Mouse (Mus musculus) adrenal gland, adult 18-20 months (tissue): ENCODE results near the gene Vill. TPM values are rescaled to one million over a fixed set of nuclear protein-coding genes. Genes with fewer than 3 reads are reported as not detected.

Source experiments
- DNase-seq, 2 experiments: peaks; one replicate each; pipeline ENCODE4 v3.0.0; 2021 to 2022; ENCODE audit warnings: low spot score in 2 of 2
- total RNA-seq, 2 experiments: library from RNA; stranded (reverse); gene quantifications; 1 replicate in 1 of 2; 2 replicates in 1 of 2; pipeline ENCODE4 v1.2.3; 2021

Gene Vill
- total RNA-seq, 2 experiments from 2014 or later, result 1.6 to 1.7 TPM

DNA sequence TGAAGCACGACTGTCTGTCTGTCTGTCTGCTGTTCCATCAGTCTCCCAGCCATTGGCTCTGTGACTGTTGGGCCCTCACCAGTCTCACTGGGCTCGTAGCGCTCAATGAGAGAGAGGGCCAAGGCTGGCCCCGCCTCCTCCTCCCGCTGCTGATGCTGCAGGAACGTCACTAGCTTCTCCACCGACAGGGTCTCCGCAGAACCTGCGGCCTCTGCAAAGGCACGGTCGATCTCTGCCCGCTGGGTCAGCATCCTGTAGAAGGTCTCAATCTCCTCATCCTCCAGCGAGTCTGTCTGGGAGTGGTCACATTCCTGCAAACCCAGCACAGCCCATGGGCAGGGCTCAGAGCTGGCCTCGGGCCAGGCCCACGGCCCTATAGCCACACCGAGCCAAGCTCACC lies 23.1 kb downstream of the Vill start:
- no peak for DNase-seq

DNA sequence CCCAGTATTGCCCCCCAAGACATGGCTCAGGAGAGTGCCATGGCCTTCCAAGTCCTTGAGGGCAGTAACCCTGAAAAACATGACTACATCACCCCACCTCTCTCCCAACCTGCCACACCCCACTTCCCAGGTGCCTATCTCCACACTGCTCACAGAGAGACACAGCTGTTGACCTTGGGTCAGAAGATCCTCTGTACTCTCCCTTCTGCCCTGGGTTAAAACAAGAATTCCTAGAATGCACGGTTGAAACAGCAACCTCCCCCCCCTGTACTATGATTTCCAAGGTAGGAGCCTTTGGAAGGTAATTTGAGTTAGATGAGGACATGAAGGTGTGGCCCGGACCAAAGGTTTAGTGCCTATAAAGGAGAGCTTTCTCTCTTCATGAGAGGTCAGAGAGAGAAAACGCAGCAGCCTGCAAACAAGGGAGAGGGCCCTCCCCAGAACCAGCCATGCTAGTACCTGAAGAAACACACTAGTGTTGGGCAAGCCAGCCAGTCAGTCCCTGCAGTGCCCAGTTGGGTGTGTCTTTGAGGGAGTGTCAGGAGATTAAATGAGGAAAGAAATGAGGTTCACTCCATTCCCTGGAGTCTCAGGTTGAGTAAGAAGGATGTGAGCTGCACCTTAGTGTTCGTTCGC lies 27.6 kb downstream of the Vill start:
- DNase-seq, result no peak

DNA sequence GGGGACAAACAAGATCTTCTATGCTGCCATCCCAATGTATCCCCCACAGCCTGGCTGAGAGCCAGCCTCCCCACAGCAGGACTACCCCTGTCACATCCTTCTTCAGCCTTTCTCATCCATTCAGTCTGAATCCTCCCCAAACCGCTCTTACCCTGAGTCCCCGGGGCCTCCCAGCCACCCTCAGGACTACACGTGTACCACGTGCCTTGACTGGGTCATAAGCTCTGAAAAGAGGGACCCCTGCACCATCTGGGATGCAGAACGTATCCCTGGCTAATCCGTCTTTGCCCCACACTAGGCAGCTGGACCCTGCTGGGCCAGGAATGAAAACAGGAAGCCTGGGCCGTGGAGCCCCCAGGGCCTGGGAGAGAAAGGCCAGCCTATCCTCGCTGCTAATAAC lies 29.5 kb downstream of the Vill start:
- no peak for DNase-seq

DNA sequence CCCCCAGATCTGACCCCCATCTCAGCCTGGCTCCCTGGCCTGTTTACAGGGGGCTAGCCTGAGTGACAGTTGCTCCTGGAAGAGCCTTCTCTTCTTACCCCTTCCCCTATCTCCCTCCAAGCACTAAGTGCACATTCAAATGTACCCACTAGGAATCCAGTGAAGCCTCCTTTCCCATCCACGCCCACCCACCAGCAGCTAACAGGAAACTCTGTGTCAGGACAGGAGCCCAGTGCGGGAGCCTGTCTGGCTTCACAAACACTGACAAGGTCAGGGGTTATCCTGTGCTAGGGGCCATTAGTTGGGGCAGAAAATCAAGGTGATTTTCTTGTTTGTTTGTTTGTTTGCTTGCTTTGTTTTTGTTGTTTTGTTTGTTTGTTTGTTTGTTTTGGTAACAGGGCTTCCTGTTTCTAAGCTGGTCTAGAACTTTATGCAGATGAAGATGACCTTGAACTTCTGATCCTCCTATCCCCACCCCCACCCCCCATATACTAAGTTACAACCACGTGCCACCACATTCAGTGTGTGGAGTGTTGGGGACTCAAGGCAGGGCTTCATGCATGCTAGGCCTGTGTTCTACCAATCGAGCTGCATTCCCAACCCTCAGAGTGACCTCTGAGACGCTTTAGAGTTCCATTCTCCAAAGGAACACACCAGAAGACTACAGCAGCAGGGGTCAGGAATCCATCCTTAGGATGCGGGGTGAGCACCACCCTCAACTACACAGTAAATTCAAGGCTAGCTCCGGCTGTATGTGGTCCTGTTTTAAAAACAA lies 30.3 kb downstream of the Vill start:
- no peak for DNase-seq

DNA sequence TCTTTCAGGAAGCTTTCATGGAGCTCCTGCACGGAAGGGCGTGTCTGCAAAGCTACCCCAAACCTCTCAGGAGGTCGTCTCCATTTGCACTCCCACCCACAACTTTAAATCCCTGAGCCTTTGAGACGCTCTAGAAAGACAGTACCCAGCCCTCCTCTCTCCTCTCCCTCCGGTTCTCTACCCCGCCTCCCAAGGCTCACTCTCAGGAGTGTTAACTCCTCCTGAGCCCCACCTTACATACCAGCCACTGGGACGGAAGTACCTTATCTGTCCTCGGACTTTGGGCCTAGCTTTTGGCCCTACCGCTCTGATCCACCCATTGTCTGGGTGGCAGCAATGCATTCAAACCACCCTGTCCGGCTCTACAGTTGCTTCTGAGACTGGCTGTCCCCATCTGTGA lies 31.4 kb downstream of the Vill start:
- DNase-seq, result no peak

DNA sequence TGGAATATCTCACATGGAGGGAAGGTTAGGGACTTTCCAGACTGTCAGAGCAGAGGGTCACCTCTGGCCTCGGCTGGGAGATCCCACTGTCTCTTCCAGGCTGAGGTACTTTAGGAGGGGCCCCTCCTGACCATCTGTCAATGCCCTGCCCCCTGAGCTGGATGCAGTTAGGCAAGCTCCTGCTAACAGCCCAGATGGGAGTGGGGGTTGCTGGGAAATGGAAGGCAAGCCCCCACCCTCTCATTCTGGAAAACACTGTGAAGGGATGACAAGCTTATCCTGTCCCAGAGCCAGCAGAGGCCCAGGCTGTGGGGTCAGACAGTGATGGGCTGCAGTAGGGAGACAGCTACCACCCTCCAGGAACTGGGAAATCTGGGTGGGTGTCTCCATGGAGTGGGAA lies 33.9 kb downstream of the Vill start:
- no peak for DNase-seq

DNA sequence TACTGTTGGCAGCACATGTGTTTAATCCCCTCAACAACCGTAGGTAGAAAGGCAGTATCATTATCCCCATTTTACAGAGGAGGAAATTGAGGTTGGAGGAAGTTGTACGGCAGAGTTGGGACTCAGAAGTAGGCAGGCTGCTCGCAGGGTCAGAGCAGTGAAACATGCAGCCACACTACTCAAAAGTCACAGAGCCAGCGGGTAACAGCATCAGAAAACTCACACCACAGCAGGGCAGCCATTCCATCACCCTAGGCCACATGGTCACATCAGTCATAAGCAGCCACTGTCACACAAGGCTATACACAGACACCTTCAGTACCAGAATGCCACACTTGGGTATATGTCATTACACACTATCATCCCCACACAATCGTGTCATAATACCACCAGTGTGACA lies 34.7 kb downstream of the Vill start:
- no peak for DNase-seq

DNA sequence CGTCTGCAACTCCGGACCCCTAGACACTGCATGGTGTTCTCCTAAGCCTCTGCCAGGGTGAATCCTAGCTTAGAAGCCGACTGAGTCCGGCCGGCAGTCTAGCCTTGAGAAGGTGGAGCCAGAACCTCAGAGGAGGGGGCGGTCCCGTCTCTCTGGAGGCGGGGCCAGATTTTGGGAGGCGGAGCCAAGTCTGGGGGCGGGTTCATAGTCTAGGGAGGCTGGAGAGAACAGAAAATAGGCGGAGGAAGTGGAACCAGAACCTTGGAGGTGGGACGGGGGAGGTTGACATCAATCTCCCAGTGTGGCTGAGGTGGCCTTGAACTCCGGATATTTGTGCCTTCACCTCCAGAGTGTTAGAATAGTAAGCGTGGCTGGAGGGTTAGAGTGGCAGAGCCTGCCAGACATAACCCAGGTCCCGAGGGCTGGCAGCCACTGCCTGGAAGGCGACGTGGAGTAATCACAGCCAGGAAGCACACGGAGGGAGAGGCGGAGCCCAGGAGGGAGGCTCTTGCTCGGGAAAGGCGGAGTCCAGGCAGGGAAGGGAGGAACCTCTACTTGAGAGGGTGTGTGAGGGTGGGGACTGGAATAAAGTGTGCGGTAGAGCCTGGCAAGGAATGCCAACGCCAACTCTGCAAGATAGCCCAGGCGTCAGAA lies 35.7 kb downstream of the Vill start:
- peak; percentile 95 for DNase-seq

DNA sequence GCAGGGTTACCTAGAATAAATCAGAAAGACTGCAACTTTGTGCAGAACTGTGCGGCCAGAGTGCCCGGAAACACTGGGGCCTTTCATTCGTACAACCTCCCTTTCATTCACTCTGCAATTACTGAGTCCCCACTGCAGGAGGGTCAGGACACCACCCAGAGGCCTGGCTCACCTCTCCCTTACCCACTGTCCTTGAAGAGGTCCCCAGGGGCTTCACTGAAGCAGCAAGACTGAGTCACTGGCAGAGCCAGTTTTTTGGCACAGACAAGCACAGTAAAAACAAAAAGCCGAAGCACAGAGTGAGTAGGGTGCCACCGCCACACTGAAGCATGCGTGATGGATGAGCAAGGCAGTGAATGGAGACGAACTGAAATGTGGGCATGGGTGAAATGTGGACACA lies 36.9 kb downstream of the Vill start:
- no peak for DNase-seq

DNA sequence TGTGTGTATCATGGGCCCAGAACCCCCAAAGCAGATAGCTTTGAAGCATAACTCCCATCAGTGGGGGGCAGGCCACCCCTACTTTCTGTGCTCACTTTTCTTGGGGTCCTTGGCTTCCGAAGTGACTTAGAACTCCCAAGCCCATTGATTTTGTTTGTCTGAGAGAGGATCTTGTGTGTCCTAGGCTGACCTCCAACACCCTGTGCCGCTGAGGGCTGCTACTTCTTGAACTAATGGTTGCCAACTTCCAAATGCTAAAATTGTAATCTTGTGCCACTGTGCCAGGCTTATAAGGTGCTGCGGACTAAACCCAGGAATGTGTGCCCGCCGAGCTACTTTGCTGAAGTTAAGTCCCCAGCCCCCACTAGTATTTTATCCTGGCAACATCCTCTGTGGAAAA lies 37.9 kb downstream of the Vill start:
- no peak for DNase-seq

DNA sequence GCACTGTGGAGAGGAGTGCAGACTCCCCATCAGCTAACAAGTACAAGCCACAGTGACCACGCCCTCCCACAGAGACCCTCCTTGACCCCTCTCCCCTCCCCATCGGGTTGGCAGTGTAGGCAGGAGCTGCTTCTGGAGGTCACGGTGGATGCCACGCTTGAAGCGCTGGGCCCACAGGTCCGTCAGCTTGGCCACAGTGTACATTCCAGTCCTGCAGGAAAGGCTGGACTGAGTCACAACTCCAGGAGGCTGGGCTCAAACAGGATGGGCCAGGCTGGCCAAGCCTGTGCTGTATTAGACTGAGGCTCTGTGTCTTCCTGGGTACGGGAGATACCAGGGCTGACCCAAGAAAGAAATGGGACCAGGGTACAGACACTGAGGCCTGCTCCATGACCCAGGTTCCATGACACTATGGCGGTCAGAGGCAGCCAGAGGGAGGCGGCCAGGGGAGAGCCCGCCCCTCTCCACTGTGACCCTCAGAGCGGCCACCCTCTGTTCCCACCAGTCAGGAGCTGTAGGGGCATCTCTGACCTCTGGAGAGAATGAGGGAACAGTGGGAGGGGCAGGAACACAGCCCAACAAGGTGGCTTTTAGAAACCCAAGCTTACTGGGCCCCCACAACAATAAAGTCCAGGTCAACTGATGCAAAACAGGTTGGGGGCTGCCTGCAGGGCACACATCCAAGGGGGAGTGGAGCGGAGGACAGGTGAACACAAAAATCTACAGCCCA lies 39.2 kb downstream of the Vill start:
- no peak for DNase-seq

DNA sequence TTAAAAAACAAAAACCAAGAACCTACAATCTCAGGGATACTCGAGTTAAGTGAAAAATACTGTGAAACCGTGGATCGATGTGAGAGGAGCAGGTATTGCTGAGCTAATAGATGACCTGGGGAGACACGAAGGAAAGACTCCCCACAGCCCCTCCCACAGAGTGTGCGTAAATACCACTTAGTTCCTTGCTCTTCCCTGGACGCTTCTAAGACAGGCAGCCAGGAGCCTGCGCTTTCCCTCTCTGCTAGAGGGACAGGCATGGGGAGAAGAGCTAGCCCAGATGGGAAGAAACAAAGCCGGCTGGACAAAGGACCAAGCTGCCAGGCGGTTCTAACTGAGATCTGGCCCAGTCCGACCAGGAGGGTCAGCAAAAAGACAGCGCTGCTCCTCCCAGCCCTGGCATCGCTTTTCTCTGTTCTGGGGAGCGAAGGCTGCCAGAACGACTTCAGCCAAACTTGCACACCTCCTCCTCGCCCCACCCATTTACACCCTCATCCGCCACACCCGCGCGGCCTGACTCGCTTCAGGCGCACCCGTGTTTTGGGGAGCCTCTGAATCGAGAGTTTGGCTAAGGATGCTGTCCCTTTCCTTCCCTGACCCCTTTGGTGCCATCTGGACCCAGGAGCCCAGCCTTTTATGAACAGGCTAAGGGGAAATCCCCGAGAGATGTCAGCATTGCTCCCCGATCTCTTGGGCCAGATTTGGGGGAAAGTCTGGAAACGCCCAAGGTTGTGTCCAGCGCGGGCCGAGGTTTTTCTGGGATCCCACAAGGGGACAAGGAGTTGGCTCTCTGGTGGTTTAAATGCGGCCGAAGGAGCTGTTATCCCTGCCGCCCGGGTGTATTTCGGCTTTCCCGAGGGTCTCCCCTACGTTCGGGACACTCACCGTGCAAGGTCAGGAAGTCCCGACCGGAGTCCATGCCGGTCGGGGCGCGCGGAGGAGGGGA lies 40.2 kb downstream of the Vill start:
- peak in 1 of 2 experiments; percentile 40 for DNase-seq

DNA sequence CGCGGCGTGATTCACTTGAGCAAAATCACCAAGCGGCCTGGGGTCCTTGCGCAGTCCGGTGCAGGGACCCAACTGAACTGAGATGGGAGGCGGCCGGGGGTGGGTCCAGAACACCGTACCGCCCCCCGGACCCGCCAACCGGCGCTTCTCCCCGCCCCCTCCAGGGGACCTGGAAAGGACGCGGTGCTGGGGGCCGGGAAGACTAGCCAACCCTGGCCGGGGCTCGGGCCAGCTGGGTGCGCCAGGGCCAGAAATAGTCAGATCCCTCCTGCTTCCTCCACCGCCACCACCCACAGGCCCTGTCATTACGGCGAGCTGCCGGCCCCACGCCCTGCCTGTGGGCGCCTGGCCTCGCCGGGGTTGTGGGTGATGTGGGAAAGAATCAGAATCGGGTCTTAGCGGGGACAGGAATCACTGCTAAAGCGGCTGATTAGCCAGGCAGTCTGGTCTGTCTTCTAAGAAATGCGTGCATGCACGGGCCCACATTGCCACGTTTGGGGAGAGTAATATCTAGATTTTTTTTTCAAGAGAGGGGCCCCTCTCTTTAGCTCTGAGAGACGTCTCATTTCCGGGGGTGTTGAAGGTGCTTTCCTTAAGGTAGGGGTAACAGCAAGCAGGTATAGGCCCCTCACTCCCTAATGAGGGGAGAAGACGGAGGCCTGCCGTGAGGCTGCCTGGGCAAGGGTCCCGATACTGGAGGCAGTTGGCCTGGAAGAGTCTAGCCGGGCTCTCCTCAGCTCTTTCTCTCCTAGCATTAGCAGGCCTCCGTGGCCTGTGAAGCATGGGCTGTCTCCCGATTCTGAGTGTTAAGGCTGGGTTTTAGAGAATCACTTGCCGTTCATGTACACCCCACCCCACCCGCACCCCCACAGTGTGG lies 41.1 kb downstream of the Vill start, which contains the start of gene Plcd1:
Gene Plcd1, minus strand, starts transcription at position 84 of the 877 bp plus-strand sequence.
- DNase-seq, result peak; percentile 77 to 82

DNA sequence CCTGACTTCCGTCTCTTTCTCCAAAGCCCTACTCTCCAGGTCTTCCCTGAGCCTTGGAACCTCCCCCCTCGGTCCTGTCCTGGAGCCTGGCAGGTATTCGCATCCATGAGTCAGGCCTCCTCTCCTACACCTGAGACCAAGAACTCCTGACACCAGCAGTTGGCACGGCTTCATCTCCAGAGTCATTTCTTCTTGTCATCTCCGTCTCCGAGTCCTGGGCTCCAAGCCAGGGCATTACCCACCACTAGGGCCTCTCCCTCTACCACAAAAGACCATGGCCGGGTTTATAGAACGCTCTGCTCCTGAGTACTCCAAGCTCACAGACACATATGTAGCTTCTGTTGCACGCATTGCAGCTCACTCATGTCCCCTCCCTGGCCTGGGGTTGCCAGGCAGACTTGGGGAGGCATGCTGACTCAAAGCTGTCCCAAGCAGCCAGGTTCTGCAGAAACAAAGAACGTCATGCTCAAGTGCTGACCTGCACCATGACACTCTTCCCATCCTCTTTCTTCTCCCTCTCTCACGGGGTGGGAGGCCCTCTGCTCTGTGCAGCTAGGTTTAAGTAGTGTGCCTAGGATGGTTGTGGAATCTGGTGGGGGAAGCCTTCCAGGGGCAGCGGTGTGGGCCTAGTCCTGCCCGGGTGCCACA lies 42.0 kb downstream of the Vill start:
- no peak for DNase-seq

DNA sequence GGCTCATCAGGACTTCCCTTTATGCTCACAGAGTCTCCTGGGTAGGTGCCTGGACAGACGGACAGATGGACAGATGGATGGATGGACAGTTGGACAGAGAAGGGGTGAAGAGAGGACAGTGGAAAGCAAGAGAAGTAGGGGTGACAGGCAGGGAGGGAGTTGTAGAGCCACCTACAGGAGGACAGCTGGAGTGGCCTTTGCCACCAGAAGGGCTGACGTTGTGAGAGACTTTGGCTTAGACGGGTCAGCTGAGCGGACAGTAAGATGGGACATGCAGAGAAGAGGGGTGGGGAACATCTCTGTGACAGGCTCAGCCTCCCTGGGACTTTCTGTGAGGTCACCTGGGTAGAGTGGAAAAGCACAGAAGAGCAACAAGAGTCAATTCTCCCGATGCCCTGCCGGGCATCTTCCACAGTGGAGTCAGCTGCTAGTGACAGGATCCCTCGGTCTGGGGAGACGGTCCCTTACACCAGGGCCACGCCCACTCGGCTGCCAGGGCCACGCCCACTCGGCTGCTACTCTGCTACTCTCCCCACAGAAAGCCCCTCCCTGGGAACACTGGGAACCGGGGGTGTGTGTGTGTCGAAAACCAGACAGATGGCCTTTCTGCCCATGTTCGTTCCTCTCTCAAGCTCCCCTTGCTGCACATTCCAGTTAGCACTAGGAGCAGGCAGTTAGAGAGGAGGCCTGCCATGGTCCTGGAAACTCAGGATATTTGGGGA lies 47.8 kb downstream of the Vill start:
- DNase-seq, result no peak

DNA sequence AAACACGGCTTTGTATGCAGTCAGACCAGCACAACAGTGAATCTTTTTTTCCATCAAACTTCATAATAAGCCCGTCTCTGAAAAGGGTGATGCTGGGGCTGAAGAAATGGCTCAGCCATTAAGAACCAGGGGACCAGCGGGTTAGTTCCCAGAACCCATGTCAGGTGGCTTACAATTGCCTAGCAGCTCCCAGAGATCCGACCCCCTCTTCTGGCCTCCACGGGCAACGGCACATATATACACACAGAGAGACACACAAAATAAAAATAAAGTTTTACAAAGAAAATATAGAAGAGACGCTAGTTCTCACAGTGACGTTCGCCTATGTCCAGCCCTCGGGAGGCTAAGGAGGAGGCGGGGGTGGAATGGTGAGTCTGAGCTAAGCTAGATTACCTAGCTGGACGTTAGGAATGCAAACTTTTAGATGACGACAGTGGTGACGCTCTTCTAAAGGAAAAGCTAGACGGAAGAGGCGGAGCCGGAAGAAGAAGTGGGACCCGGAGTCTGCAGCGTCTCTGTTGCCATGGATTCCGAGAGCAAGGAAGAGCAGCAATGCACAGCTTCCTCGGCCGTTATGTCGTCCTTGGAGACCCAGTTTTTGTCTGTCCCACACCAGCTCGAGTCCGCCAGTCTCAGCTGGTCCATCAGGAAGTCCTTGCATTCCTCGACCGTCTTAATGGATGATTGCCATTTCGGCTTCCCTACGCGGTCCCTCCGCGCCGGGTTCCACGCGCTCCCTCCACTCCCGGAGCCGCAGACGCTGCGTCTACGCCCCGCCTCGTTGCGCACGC lies 49.6 kb downstream of the Vill start, which contains the start of gene Dlec1:
Gene Dlec1, plus strand, starts transcription at position 487 of the 791 bp plus-strand sequence.
- peak; percentile 60 to 62 for DNase-seq

DNA sequence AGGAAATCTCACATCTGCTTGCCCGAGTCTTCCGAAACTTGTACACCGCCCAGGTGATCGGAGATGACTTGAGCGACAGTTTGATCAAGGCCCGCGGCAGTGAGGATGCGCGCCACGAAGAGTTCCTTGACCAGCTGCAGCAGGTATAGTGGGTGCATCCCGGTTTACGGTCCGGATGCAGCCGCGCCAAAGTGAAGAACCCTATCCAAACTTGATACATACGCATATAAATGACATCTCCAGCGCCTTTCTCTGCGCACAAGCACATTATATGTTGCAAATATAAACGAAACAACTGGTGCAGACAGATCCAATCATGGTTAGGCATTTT lies 50.2 kb downstream of the Vill start:
- DNase-seq, result no peak
